Mouse (Mus musculus) midbrain, embryonic 11.5 days (tissue): ENCODE results near the gene Lingo1. TPM values are rescaled to one million over a fixed set of nuclear protein-coding genes. Genes with fewer than 3 reads are reported as not detected.

Experiments
- ATAC-seq: fragments of 200-750 bp; cut with Nextera tagmentation; 2 replicates; pipeline ENCODE4 v1.8.0; 2017; ENCODE audit warnings: moderate TSS enrichment, moderate library complexity; ENCODE audit not compliant: low FRiP score
- DNase-seq: peaks from one replicate; pipeline ENCODE4 v3.0.0; 2015; ENCODE audit warnings: low spot score; ENCODE audit errors: missing footprints
- H3K27ac ChIP-seq: fragments of 300-500 bp; sonication (generic); 2 replicates; pipeline ENCODE4 v1.5.1; 2014; ENCODE audit warnings: low read depth, low read length
- H3K27me3 ChIP-seq: fragments of 300-500 bp; sonication (generic); 2 replicates; pipeline ENCODE4 v1.6.1; 2014; ENCODE audit warnings: mild to moderate bottlenecking, low read length, moderate library complexity, mixed read lengths; ENCODE audit not compliant: control insufficient read depth, insufficient read depth
- H3K36me3 ChIP-seq: fragments of 300-500 bp; sonication (generic); 2 replicates; pipeline ENCODE4 v1.6.1; 2014; ENCODE audit warnings: mild to moderate bottlenecking, low read length, moderate library complexity, mixed read lengths; ENCODE audit not compliant: control insufficient read depth, insufficient read depth
- H3K4me1 ChIP-seq: fragments of 300-500 bp; sonication (generic); 2 replicates; pipeline ENCODE4 v1.6.1; 2014; ENCODE audit warnings: low read length; ENCODE audit not compliant: control insufficient read depth, insufficient read depth
- H3K4me2 ChIP-seq: fragments of 300-500 bp; sonication (generic); 2 replicates; pipeline ENCODE4 v1.6.1; 2014; ENCODE audit warnings: mild to moderate bottlenecking, moderate library complexity
- H3K4me3 ChIP-seq: fragments of 300-500 bp; sonication (generic); 2 replicates; pipeline ENCODE4 v1.5.1; 2014; ENCODE audit warnings: low read depth, low read length
- H3K9ac ChIP-seq: fragments of 300-500 bp; sonication (generic); 2 replicates; pipeline ENCODE4 v1.6.1; 2014; ENCODE audit warnings: low read length
- H3K9me3 ChIP-seq: fragments of 300-500 bp; sonication (generic); 2 replicates; pipeline ENCODE4 v1.6.1; 2016; ENCODE audit warnings: low read length; ENCODE audit not compliant: control insufficient read depth
- WGBS: fragments of 180-500 bp; shearing (Covaris S2); extraction: QIAGEN DNeasy Blood & Tissue Kit; methylation state at CpG from one replicate; pipeline ENCODE4 v1.1.7; 2014; 5-methylcytosine and 5-hydroxymethylcytosine counted together
- polyA plus RNA-seq: library from polyadenylated mRNA; unstranded; fragments of >200 nt; fragmentation: Nextera tagmentation; extraction: Ambion mirVana; gene quantifications from 2 replicates; pipeline ENCODE4 v1.2.1, GENCODE M21; 2014

Gene Lingo1
- polyA plus RNA-seq, 1 experiment from 2014 or later: 4.3 TPM

GRCm38 (mm10) chr9:56627295-56627694 is 169.0 kb downstream of the Lingo1 start:
- H3K27ac ChIP-seq: no peak overlapping the region
- H3K4me3 ChIP-seq: no peak overlapping the region
- H3K4me1 ChIP-seq: no peaks in the 10 kb centered on the region
- H3K36me3 ChIP-seq: no peaks in the 10 kb centered on the region
- ATAC-seq: no peak
- H3K4me2 ChIP-seq: no peak overlapping the region
- peaks cover under 1% of the 10 kb centered on the region; the same call in 1 of the 2 replicates for H3K27me3 ChIP-seq
- no peak for DNase-seq
- H3K9me3 ChIP-seq: no peaks in the 10 kb centered on the region
- no peak overlapping the region for H3K9ac ChIP-seq
- WGBS: 70% methylated on average over 4 of the region's 4 CpGs

GRCm38 (mm10) chr9:56624923-56625322 is 171.3 kb downstream of the Lingo1 start:
- Histone ChIP-seq H3K36me3 (no peaks in the 10 kb centered on the region), H3K27ac (no peak overlapping the region), H3K4me1 (no peaks in the 10 kb centered on the region), H3K4me2 (no peak overlapping the region), H3K4me3 (no peak overlapping the region), H3K9me3 (no peaks in the 10 kb centered on the region), H3K9ac (no peak overlapping the region), H3K27me3 (peaks cover 22% of the 10 kb centered on the region)
- 39% methylated on average over 2 of the region's 2 CpGs for WGBS
- DNase-seq (no peak), ATAC-seq (no peak)

- Histone ChIP-seq H3K4me2 (no peak overlapping the region), H3K27ac (no peak overlapping the region), H3K4me1 (no peaks in the 10 kb centered on the region), H3K36me3 (no peaks in the 10 kb centered on the region), H3K9me3 (no peaks in the 10 kb centered on the region), H3K9ac (no peak overlapping the region), H3K27me3 (peaks cover 25% of the 10 kb centered on the region), H3K4me3 (no peak overlapping the region)
- ATAC-seq (no peak), DNase-seq (no peak)
- 88% methylated on average over 11 of the region's 11 CpGs for WGBS
Observed at GRCm38 (mm10) chr9:56623361-56623760, 172.9 kb downstream of the Lingo1 start.

DNA sequence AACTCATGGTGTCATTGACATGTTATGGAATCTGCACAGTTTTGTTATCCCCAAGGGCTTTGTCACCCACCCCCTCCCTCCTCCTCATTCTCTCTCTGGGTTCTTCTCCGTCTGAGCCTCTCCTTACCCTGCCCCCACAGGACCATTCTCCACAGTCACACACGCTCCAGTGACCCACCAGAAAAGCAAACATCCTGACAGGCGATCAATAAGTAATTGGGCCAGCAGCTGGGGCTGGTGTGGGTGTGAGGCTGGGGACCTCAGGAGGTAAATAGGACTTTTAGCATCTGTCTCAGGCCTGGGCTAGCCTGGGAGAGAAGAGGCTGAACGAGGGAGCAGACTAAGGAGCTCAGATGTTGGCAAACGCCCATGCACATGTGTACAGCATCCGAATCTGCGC is 173.5 kb downstream of the Lingo1 start:
- H3K9me3 ChIP-seq: no peaks in the 10 kb centered on the region
- ATAC-seq (no peak), DNase-seq (no peak)
- H3K4me2 ChIP-seq: no peak overlapping the region
- peaks cover 25% of the 10 kb centered on the region for H3K27me3 ChIP-seq
- WGBS: 58% methylated on average over 7 of the region's 7 CpGs
- H3K9ac ChIP-seq: no peak overlapping the region
- no peak overlapping the region for H3K27ac ChIP-seq
- no peaks in the 10 kb centered on the region for H3K36me3 ChIP-seq
- no peak overlapping the region for H3K4me3 ChIP-seq
- H3K4me1 ChIP-seq: no peaks in the 10 kb centered on the region

GRCm38 (mm10) chr9:56620512-56621371 is 175.5 kb downstream of the Lingo1 start:
- no peak overlapping the region for H3K4me2 ChIP-seq
- 20% methylated on average over 42 of the region's 42 CpGs for WGBS
- DNase-seq (peak; percentile 85), ATAC-seq (no peak)
- peaks cover 25% of the 10 kb centered on the region for H3K27me3 ChIP-seq
- H3K4me3 ChIP-seq: no peak overlapping the region
- H3K36me3 ChIP-seq: no peaks in the 10 kb centered on the region
- H3K27ac ChIP-seq: no peak overlapping the region
- no peak overlapping the region; the same call in 1 of the 2 replicates for H3K9ac ChIP-seq
- H3K9me3 ChIP-seq: no peaks in the 10 kb centered on the region
- no peaks in the 10 kb centered on the region for H3K4me1 ChIP-seq

DNA sequence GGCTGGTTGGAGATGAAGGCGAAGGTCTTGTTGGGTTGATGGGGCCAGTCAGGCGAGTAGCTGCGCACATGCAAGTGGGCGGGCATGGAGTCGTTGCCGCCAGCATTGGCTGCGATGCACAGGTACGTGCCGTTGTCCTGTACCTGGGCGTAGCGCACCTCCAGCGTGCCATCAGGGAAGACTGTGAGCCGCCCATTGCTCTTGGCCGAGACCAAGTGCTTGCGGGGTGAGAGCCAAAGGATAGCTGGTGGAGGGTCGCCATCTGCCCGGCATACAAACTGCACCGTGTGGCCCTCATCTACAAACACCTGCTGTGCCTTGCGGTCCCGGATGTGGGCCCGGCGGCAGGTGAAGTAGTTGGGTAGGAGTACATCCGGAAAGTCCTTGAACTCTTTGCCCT is 176.6 kb downstream of the Lingo1 start:
- Histone ChIP-seq H3K9me3 (no peaks in the 10 kb centered on the region), H3K4me3 (no peak overlapping the region), H3K27me3 (peaks cover 25% of the 10 kb centered on the region), H3K4me1 (no peaks in the 10 kb centered on the region), H3K27ac (no peak overlapping the region), H3K4me2 (no peak overlapping the region), H3K36me3 (no peaks in the 10 kb centered on the region), H3K9ac (no peak overlapping the region)
- DNase-seq (peak; percentile 21), ATAC-seq (no peak)
- WGBS: 79% methylated on average over 23 of the region's 23 CpGs

- no peaks in the 10 kb centered on the region for H3K4me1 ChIP-seq
- 90% methylated on average over 4 of the region's 4 CpGs for WGBS
- ATAC-seq (no peak), DNase-seq (peak; percentile 74)
- H3K36me3 ChIP-seq: no peaks in the 10 kb centered on the region
- H3K9me3 ChIP-seq: no peaks in the 10 kb centered on the region
- H3K9ac ChIP-seq: no peak overlapping the region
- H3K4me3 ChIP-seq: no peak overlapping the region
- H3K27me3 ChIP-seq: peaks cover 25% of the 10 kb centered on the region
- no peak overlapping the region for H3K4me2 ChIP-seq
- no peak overlapping the region for H3K27ac ChIP-seq
Observed at GRCm38 (mm10) chr9:56618660-56619059, 177.6 kb downstream of the Lingo1 start.

GRCm38 (mm10) chr9:56616061-56616460 is 180.2 kb downstream of the Lingo1 start:
- Histone ChIP-seq H3K36me3 (no peaks in the 10 kb centered on the region), H3K9me3 (no peaks in the 10 kb centered on the region), H3K9ac (no peak overlapping the region), H3K4me2 (no peak overlapping the region), H3K27ac (no peak overlapping the region), H3K4me1 (no peaks in the 10 kb centered on the region), H3K4me3 (no peak overlapping the region), H3K27me3 (peaks cover 14% of the 10 kb centered on the region)
- ATAC-seq (no peak), DNase-seq (peak; percentile 45)
- 84% methylated on average over 3 of the region's 3 CpGs for WGBS

DNA sequence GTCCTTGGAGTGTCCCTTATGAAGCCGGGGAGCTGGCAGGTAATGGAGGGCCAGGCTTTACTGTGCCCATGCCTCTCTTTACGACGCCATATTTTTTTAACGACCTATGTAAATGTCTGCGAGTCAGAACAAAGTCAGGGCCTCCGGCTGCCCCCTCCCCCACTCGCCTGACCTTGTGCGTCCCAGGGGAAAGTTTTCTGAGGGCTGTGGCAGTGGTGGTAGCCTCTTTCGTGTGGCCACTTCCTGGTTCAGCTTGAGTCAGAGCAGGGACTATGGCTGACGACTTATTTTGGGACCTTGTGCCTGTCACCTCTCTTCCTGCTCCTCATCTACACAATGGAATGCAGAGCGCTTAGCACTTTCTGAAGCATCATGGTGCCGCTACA is 183.5 kb downstream of the Lingo1 start:
- no peaks in the 10 kb centered on the region; the same call in none of the 2 replicates for H3K27me3 ChIP-seq
- no peak overlapping the region for H3K4me3 ChIP-seq
- no peak for ATAC-seq
- no peaks in the 10 kb centered on the region for H3K9me3 ChIP-seq
- no peak overlapping the region for H3K9ac ChIP-seq
- 72% methylated on average over 12 of the region's 12 CpGs for WGBS
- no peak overlapping the region for H3K4me2 ChIP-seq
- H3K36me3 ChIP-seq: no peaks in the 10 kb centered on the region
- peaks cover 14% of the 10 kb centered on the region for H3K4me1 ChIP-seq
- H3K27ac ChIP-seq: no peak overlapping the region
- peak; percentile 28 for DNase-seq
